Mouse (Mus musculus) small intestine, adult 2 months (tissue): Measurements from ENCODE around the gene Wiz.

Source experiments
- CTCF ChIP-seq: fragments of 200-500 bp; IDR thresholded peaks from 2 replicates; pipeline ENCODE4 v1.5.1; 2012; ENCODE audit warnings: low read depth, mild to moderate bottlenecking, control low read depth, inconsistent platforms, low read length, moderate library complexity, mixed read lengths; ENCODE audit not compliant: insufficient replicate concordance, insufficient read length; ENCODE audit errors: extremely low read depth
- POLR2A ChIP-seq: fragments of 200-500 bp; IDR thresholded peaks from 2 replicates; pipeline ENCODE4 v1.6.1; 2012; ENCODE audit warnings: low read depth, mild to moderate bottlenecking, control low read depth, inconsistent platforms, low read length, moderate library complexity

DNA sequence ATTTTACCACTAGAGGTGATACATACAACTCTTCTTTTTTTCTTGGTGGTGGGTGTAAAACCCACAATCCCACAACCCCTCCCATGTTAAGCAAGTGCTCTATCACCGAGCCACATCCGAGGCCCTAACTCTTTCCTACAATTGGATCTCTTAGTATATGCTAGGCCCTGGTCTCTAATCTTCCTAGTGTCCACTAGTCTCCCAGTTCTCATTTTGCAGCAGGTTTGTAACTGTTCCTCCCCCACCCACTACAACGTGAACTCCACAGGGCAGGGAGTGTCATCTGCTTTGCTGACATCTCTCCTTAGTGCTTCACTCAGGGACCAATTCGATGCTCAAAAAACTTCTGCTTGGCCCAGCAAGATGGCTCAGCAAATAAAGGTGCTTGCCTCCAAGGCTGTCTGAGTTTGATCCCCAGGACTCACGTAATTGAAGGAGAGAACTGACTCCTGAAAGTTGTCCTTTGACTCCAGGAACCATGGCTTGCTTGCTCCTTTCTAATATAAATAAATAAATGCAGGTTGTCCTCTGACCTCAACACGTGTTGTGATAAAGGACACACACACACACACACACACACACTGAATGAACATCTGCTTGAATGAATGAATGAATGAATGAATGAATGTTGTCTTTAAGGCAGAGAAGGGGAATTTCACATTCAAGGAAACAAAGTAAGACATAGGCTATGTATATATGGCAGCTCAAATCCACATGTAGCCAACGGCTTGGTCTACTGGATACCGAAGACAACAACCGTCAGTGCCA, 13.0 kb upstream of the Wiz start:
- TF ChIP-seq POLR2A (no peak), CTCF (no peak)
